Mouse (Mus musculus) spleen, postnatal 0 days (tissue): ENCODE data around the gene Psmb6. TPM values are rescaled to one million over a fixed set of nuclear protein-coding genes. Genes with fewer than 3 reads are reported as not detected.

Source experiments
- polyA plus RNA-seq: library from polyadenylated mRNA; unstranded; fragments of >200 nt; fragmentation: Nextera tagmentation; extraction: Ambion mirVana; gene quantifications from 2 replicates; pipeline ENCODE4 v1.2.1, GENCODE M21; 2015

The Psmb6 gene
- polyA plus RNA-seq: 345 and 353 TPM in 2 replicates

DNA sequence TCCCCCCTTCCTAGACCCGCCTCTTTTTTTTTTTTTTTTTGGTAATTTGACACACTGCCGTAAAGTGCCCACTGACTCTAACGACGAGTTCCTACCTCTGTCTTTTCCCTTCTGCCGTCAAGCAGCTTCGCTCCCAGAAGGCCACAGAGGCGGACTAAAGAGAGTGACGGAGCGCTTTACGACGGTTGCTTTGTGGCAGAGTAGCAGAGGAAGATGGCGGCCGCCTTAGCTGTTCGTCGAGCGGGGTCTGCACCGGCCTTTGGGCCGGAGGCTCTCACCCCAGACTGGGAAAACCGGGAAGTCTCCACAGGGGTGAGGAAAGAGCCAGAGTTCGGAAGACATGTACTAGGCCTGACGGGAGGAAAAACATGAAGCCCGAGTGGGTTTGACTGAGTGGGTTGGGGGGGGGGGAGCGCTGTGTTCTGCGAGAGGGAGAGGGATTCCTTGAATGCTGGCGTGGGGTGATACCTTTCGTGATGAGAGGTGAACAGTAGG is at the start of gene Psmb6:
Psmb6 (plus strand) TSS at position 184 of the 495 bp plus-strand sequence.

DNA sequence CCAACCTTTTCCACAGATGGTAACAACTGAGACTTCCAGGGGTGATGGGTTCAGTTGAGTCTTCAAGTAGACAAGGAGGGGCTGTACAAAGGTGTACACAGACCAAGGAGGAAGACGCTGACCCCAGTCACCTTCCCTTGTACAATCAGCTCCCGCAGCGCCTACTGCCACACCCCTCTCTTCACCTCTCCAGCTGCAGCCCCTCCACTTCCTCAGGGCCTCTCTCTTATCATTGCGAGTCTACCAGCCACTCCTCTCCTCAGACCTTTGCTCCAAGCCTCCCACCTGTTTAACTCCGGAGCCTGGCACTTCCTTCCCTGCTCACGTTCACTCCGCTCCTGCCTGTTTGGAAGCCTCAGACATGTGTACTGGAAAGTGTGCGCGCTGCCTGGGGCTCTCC is 20.2 kb upstream of the Psmb6 start, which contains the start of gene Tm4sf5:
Tm4sf5 (plus strand) TSS at position 275 of the 400 bp plus-strand sequence.

DNA sequence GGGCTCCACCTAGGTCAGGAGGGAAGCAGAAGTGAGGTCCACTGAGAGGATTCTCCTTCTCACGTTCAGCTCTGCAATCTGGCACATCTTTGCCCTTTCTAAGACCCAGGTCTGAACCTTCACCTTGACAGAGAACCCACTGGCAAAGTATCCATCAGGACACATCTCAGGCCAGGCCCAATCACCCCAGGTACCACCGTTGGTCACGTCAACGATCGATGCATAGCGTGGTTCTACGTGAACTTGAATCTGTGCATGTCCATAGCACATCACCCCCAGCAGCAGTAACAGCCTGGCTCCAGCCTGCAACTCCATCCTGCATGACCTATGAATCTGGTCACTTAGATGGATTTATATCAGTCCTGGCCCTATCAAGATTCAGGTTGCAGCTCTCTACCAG is 10.9 kb upstream of the Psmb6 start, which contains the start of gene Vmo1:
Vmo1 (minus strand) TSS at position 329 of the 400 bp plus-strand sequence.

DNA sequence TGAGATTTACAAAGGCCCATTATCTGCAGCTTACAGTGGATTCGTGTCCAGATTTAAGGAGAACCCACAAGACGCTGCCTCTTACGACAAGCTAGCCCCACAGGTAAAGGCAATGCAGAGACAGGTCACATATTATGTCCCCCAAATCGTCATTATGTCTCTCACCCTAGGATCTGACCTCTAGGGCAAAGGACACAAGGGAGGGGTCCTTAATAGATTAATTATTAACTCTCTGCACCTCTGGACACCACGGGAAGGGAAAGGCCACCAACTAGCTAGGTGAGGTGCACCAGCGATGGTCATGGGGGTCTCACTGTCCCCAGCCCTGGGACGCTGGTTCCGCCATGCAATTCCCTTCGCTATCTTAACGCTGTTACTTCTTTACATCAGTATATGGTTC is 6.2 kb upstream of the Psmb6 start, which contains the start of gene Gltpd2:
Gltpd2 (plus strand) TSS at position 274 of the 400 bp plus-strand sequence.

DNA sequence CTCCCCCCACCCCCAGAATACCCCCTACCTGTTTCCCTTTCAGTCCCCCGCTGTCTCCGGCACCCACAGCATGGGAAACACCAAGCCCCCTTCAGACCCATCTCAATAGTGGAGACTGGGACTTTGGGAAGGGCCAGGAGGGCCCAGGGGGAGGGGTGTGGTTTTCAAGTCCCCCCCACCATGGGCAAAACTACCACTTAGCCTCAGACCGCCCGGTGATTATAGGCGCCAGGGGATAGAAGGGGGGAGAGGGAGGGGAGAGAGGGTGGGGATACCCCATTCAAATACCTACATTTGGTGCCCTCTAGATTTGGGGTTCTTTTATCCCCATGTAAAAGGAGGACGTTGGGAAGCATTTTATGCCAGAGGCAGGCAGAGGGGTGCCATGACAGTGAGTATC is 7.7 kb downstream of the Psmb6 start, which contains the start of gene Gm40193:
Gm40193 (minus strand) TSS at position 101 of the 400 bp plus-strand sequence.

DNA sequence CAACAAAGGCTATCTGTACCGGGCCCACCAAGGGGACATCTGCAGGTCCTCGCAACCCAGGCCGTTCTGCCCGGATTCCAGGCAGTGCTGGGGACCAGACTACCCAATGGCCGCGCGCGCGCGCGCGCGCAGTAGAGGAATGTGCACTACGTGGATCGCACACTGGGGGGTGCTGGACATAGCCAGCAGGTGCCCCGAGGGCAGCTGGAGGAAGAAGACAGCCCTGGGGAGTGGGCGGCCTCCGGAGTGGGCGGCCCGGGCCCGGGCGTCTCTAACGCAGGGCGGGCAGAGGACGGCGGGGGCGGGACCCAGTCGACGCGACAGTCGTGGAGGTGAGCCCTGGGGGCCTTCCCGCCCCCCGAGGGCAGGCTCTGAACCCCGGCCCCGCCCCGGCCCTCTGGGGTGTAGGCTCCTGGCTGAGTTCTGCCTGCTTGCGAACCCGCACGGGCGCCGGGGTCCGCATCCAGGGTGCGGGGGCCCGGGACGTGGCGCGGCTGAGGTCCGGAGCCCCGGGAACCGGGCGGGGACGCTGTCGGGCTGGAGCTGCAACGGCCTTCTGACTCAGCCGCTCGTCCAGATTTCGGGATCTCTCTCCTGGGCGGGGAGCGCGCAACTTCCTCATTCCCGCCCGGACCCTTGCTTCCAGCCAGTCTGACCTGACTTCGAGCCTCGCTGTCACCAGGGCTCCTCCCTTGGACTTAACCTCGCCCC is 14.9 kb downstream of the Psmb6 start, which contains the start of gene Pld2:
Pld2 (plus strand) TSS at position 188 of the 711 bp plus-strand sequence.

DNA sequence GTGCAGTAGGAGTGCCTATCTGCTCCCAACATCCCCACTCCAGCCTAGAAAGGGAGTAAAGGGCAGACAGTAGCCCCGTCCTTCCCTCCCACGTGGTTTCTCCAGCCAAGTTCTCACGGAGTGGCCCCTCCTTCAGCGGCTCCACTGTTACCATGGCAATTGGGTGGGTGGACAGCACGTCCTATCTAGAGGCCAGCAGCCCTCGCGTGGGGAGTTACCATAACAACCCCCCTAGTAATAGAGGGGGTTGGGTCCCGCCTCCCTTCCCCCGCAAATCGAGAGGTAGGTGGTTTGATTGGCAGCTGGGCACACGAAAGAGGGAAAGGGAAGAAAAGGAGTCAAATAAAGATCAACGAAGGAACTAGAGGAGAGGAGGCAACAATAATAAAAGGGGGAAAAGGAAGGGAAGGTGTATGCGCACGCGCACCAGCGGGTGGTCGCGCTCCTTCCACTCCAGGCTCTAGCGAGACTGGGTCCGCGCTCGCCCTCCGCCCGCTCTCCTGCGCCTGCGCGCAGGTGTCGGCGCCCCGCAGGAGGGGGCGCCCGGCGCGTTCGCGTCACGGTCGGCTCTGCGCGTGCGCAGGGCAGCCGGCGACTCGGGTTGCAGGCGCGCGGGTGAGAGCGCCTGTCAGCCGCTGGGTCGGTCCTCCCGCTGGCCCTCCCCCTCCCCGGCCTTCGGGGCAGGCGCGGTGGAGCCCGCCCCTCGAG is 37.3 kb downstream of the Psmb6 start, which contains the start of gene Mink1:
Mink1 (plus strand) TSS at position 595 of the 708 bp plus-strand sequence.

Other genes with a start within 250 kb of the Psmb6 start
- 0.15 and 0.30 TPM in 2 replicates for gene Alox12e, start 202.7 kb upstream of the Psmb6 start, polyA plus RNA-seq
- 0.78 and 1.0 TPM in 2 replicates for gene Alox15, start 173.3 kb upstream of the Psmb6 start, polyA plus RNA-seq
- gene Pelp1, start 115.3 kb upstream of the Psmb6 start, polyA plus RNA-seq: 14.0 and 14.6 TPM in 2 replicates
- gene Arrb2, start 92.7 kb upstream of the Psmb6 start, polyA plus RNA-seq: 26.4 and 33.6 TPM in 2 replicates
- 20.4 and 26.3 TPM in 2 replicates for gene Med11, start 73.4 kb upstream of the Psmb6 start, polyA plus RNA-seq
- 0.26 and 0.38 TPM in 2 replicates for gene Zmynd15, start 65.9 kb upstream of the Psmb6 start, polyA plus RNA-seq
- 3.3 and 3.7 TPM in 2 replicates for gene Cxcl16, start 65.4 kb upstream of the Psmb6 start, polyA plus RNA-seq
- gene Tm4sf5, start 20.1 kb upstream of the Psmb6 start, polyA plus RNA-seq: 6.7 and 7.8 TPM in 2 replicates
- 0.25 and 0.34 TPM in 2 replicates for gene Vmo1, start 10.8 kb upstream of the Psmb6 start, polyA plus RNA-seq
- 0.24 and 0.28 TPM in 2 replicates for gene Gltpd2, start 6.2 kb upstream of the Psmb6 start, polyA plus RNA-seq
- gene Gm40193, start 7.6 kb downstream of the Psmb6 start, polyA plus RNA-seq: not detected in 2 replicates
- 2.2 and 3.2 TPM in 2 replicates for gene Pld2, start 14.7 kb downstream of the Psmb6 start, polyA plus RNA-seq
- 2.9 and 3.9 TPM in 2 replicates for gene Mink1, start 37.5 kb downstream of the Psmb6 start, polyA plus RNA-seq
- gene 4930544D05Rik, start 90.5 kb downstream of the Psmb6 start, polyA plus RNA-seq: not detected in 2 replicates
- gene Chrne, start 93.8 kb downstream of the Psmb6 start, polyA plus RNA-seq: 0.11 TPM in 1 of 2 replicates, not detected in the other
- gene Gp1ba, start 113.8 kb downstream of the Psmb6 start, polyA plus RNA-seq: 1.7 and 2.1 TPM in 2 replicates
- 104 and 120 TPM in 2 replicates for gene Rnf167, start 121.9 kb downstream of the Psmb6 start, polyA plus RNA-seq
- 67.1 and 73.0 TPM in 2 replicates for gene Slc25a11, start 122.1 kb downstream of the Psmb6 start, polyA plus RNA-seq
- gene Pfn1, start 129.3 kb downstream of the Psmb6 start, polyA plus RNA-seq: 1,259 and 1,332 TPM in 2 replicates
- 5.8 and 7.9 TPM in 2 replicates for gene Eno3, start 131.8 kb downstream of the Psmb6 start, polyA plus RNA-seq
- gene Spag7, start 144.0 kb downstream of the Psmb6 start, polyA plus RNA-seq: 56.2 and 64.6 TPM in 2 replicates
- gene Camta2, start 162.7 kb downstream of the Psmb6 start, polyA plus RNA-seq: 5.4 and 6.6 TPM in 2 replicates
- gene Inca1, start 174.8 kb downstream of the Psmb6 start, polyA plus RNA-seq: 0.68 and 0.70 TPM in 2 replicates
- 1.3 and 1.6 TPM in 2 replicates for gene Kif1c, start 175.2 kb downstream of the Psmb6 start, polyA plus RNA-seq
- 2.2 and 2.8 TPM in 2 replicates for gene Zfp3, start 238.8 kb downstream of the Psmb6 start, polyA plus RNA-seq